Mouse (Mus musculus): Measurements from ENCODE around the gene Git1.

- TF ChIP-seq CTCF (IDR thresholded peaks at IDR 0.05; ENCODE audit: control insufficient read depth, insufficient read depth, low read length) (no peak), POLR2A (IDR thresholded peaks at IDR 0.05; ENCODE audit: borderline replicate concordance, control insufficient read depth, low read depth, low read length) (0 out of 2 replicates have a peak, but pooled peaks have one; percentile 16)
Observed at GRCm38 (mm10) chr11:77476216-77476615, 17.1 kb upstream of the Git1 start.

Measured in bone marrow, adult 2 months (tissue).